ENCODE assay signal across 26 mouse cellular contexts in the genomic region with DNA sequence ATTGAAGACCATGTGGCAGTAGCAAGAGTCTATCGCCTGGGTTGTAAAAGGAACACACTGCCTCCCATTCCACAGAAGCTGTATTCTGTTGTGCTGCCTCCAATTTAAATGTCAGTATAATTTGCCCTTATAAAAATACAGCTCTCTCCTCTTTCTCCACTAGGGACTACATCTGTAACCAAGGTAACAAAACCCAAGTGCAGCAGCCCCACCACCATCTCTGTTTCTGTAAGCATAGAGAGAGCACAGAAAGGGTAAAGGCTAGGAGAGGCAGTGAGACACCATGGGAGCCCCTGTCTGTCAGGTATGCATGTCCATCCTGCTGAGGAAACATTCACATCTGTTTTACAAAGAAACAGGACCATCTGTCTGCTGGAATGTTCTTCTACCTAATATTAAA.
A peak's percentile ranks its signal among the peaks of the same experiment; 100 is the strongest.
DNase-seq lines count a peak whose midpoint lies in the region; ATAC-seq and TF ChIP-seq lines count a peak whose summit lies in the region.
"Had no signal": no experiment of that assay in that cellular context is flagged by ENCODE, and none has a peak within 500 bp of the region (broad histone marks: within the 10 kb centered on the region; RNA-seq: fewer than 3 reads in every experiment).

No protein-coding gene starts in this region.

- no peak overlapping the region; the same call in 1 of the 2 replicates for H3K27ac ChIP-seq in forebrain, embryonic 14.5 days (ENCODE audit: low read depth, low read length)
- no peak overlapping the region for H3K27ac ChIP-seq in forebrain, embryonic 12.5 days
- H3K27ac ChIP-seq in layer of hippocampus, adult 2 months = no peak overlapping the region
- H3K27ac ChIP-seq in midbrain, postnatal 0 days (ENCODE audit: low read depth, low read length) = 0 out of 2 replicates have a peak overlapping the region, but pooled peaks have one; percentile 26
- H3K27ac ChIP-seq: limb, embryonic 13.5 days; liver, embryonic 12.5 days had no signal

- H3K9me3 ChIP-seq in forebrain, embryonic 14.5 days (replicated peaks; ENCODE audit: control insufficient read depth, low read length) = no peaks in the 10 kb centered on the region
- no peaks in the 10 kb centered on the region for H3K9me3 ChIP-seq in forebrain, embryonic 12.5 days
- 0 out of 2 replicates have a peak, but pooled peaks cover 3% of the 10 kb centered on the region for H3K9me3 ChIP-seq in midbrain, postnatal 0 days (ENCODE audit: low read length)
- H3K9me3 ChIP-seq: limb, embryonic 13.5 days; liver, embryonic 12.5 days had no signal

- no peaks in the 10 kb centered on the region for H3K27me3 ChIP-seq in forebrain, embryonic 14.5 days (replicated peaks; ENCODE audit: control insufficient read depth, insufficient read depth, low read length)
- H3K27me3 ChIP-seq in forebrain, embryonic 12.5 days = no peaks in the 10 kb centered on the region
- no peaks in the 10 kb centered on the region for H3K27me3 ChIP-seq in midbrain, postnatal 0 days (ENCODE audit: insufficient read depth, low read length)
- H3K27me3 ChIP-seq: limb, embryonic 13.5 days; liver, embryonic 12.5 days had no signal

- no peaks in the 10 kb centered on the region for H3K4me1 ChIP-seq in forebrain, embryonic 14.5 days (ENCODE audit: control insufficient read depth, insufficient read depth, low read length)
- H3K4me1 ChIP-seq in forebrain, embryonic 12.5 days = no peaks in the 10 kb centered on the region
- no peaks in the 10 kb centered on the region for H3K4me1 ChIP-seq in midbrain, postnatal 0 days (ENCODE audit: insufficient read depth, low read length)
- H3K4me1 ChIP-seq: limb, embryonic 13.5 days had no signal

- H3K36me3 ChIP-seq in forebrain, embryonic 14.5 days (ENCODE audit: control insufficient read depth, insufficient read depth, low read length) = no peaks in the 10 kb centered on the region
- no peaks in the 10 kb centered on the region for H3K36me3 ChIP-seq in forebrain, embryonic 12.5 days (replicated peaks)
- no peaks in the 10 kb centered on the region for H3K36me3 ChIP-seq in midbrain, postnatal 0 days (ENCODE audit: insufficient read depth, low read length)
- H3K36me3 ChIP-seq: limb, embryonic 13.5 days; liver, embryonic 12.5 days had no signal

- H3K4me3 ChIP-seq in forebrain, embryonic 14.5 days (ENCODE audit: low read depth, low read length) = no peak overlapping the region
- no peak overlapping the region for H3K4me3 ChIP-seq in forebrain, embryonic 12.5 days (replicated peaks)
- H3K4me3 ChIP-seq in layer of hippocampus, adult 2 months = no peak overlapping the region
- H3K4me3 ChIP-seq in midbrain, postnatal 0 days (ENCODE audit: low read depth, low read length) = no peak overlapping the region
- H3K4me3 ChIP-seq: erythroblast, embryonic 14.5 days; limb, embryonic 13.5 days; liver, embryonic 12.5 days had no signal

- H3K9ac ChIP-seq in forebrain, embryonic 14.5 days (ENCODE audit: low read length) = no peak overlapping the region
- H3K9ac ChIP-seq in forebrain, embryonic 12.5 days = no peak overlapping the region
- H3K9ac ChIP-seq in midbrain, postnatal 0 days (replicated peaks; ENCODE audit: low read length, poor library complexity, severe bottlenecking) = no peak overlapping the region
- H3K9ac ChIP-seq: limb, embryonic 13.5 days; liver, embryonic 12.5 days; liver, postnatal 0 days had no signal

- WGBS in forebrain, embryonic 14.5 days = 82% methylated on average over 1 of the region's 1 CpGs
- 85% methylated on average over 1 of the region's 1 CpGs for WGBS in forebrain, embryonic 12.5 days
- 86% methylated on average over 1 of the region's 1 CpGs for WGBS in midbrain, postnatal 0 days

- no peak overlapping the region for H3K4me2 ChIP-seq in forebrain, embryonic 14.5 days (ENCODE audit: low read length)
- H3K4me2 ChIP-seq in forebrain, embryonic 12.5 days = no peak overlapping the region
- no peak overlapping the region for H3K4me2 ChIP-seq in midbrain, postnatal 0 days (ENCODE audit: low read depth, low read length, poor library complexity, severe bottlenecking)
- H3K4me2 ChIP-seq: heart, embryonic 11.5 days; limb, embryonic 13.5 days; liver, embryonic 12.5 days had no signal

- no peak for ATAC-seq in forebrain, embryonic 14.5 days
- no peak for ATAC-seq in forebrain, embryonic 12.5 days (ENCODE audit: low FRiP score)
- peak; percentile 71 for ATAC-seq in midbrain, postnatal 0 days (ENCODE audit: low FRiP score)
- ATAC-seq: intestine, postnatal 0 days; liver, postnatal 0 days had no signal

- peak; percentile 46 for TF ChIP-seq CTCF in layer of hippocampus, adult 2 months (conservative IDR thresholded peaks at IDR 0.05)
- no peak for TF ChIP-seq CTCF in brain, embryonic 14.5 days (IDR thresholded peaks at IDR 0.05; ENCODE audit: borderline replicate concordance, extremely low read depth, insufficient read depth, insufficient read length)
- peak; percentile 55 for TF ChIP-seq CTCF in midbrain, postnatal 0 days (IDR thresholded peaks at IDR 0.05)

- no peak for TF ChIP-seq POLR2A in brain, embryonic 14.5 days (IDR thresholded peaks at IDR 0.05; ENCODE audit: borderline replicate concordance, extremely low read depth, insufficient read depth, insufficient read length, poor library complexity, severe bottlenecking)

- peak; percentile 22 for DNase-seq in forebrain, embryonic 14.5 days (ENCODE audit: low spot score)
- no peak for DNase-seq in layer of hippocampus, adult 2 months (ENCODE audit: low spot score in 2 of 2)
- DNase-seq in layer of hippocampus, adult 11-12 months (ENCODE audit: low spot score) = no peak
- peak; percentile 46 for DNase-seq in brain, embryonic 14.5 days (ENCODE audit: low read depth)
- DNase-seq in midbrain, postnatal 0 days (ENCODE audit: low spot score) = peak; percentile 42
- no peak for DNase-seq in liver
- DNase-seq in B cell, adult 2 months = no peak
- DNase-seq: adrenal gland, postnatal 14 days; cerebellum, adult 2 months; cerebellum, postnatal 14 days; gastrocnemius, postnatal 25 days; heart, adult 11 months; heart, postnatal 36 days; kidney, postnatal 25 days; liver, postnatal 0 days; lung, postnatal 36 days; right cerebral cortex, adult 18-20 months; spleen, adult 18-20 months; thymus, adult 18-20 months; thymus, postnatal 25 days had no signal

Comparison
In these comparisons a context has a peak if more than half of its experiments do, and no peak if none do; other contexts are left out.
1. DNase-seq: peak in forebrain, embryonic 14.5 days (single experiment), brain, embryonic 14.5 days (single experiment) and midbrain, postnatal 0 days (single experiment); none in layer of hippocampus, adult 2 months (0 of 2), layer of hippocampus, adult 11-12 months (single experiment), liver (single experiment) and B cell, adult 2 months (0 of 2).